Mouse (Mus musculus) heart, postnatal 0 days (tissue): Measurements from ENCODE around the gene Alg14. TPM values are rescaled to one million over a fixed set of nuclear protein-coding genes. Genes with fewer than 3 reads are reported as not detected.

Source experiments
- ATAC-seq: fragments of 200-750 bp; cut with Nextera tagmentation; 2 replicates; pipeline ENCODE4 v1.8.0; 2017; ENCODE audit warnings: low read depth, moderate number of reproducible peaks, moderate library complexity; ENCODE audit not compliant: insufficient read depth
- DNase-seq: peaks from one replicate; pipeline ENCODE4 v3.0.0-alpha.2; 2016; ENCODE audit warnings: low spot score
- H3K27ac ChIP-seq: fragments of 300-500 bp; sonication (generic); 2 replicates; pipeline ENCODE4 v1.5.1; 2014; ENCODE audit warnings: low read depth, mild to moderate bottlenecking
- H3K27me3 ChIP-seq: fragments of 300-500 bp; sonication (generic); 2 replicates; pipeline ENCODE4 v1.6.1; 2014; ENCODE audit warnings: low read length, mixed read lengths; ENCODE audit not compliant: control insufficient read depth, insufficient read depth
- H3K36me3 ChIP-seq: fragments of 300-500 bp; sonication (generic); replicated peaks from 2 replicates; pipeline ENCODE4 v1.6.1; 2014; ENCODE audit warnings: low read length, mixed read lengths; ENCODE audit not compliant: control insufficient read depth, insufficient read depth
- H3K4me1 ChIP-seq: fragments of 300-500 bp; sonication (generic); 2 replicates; pipeline ENCODE4 v1.6.1; 2014; ENCODE audit warnings: antibody characterized with exemption; ENCODE audit not compliant: control insufficient read depth, insufficient read depth
- H3K4me2 ChIP-seq: fragments of 300-500 bp; sonication (generic); 2 replicates; pipeline ENCODE4 v1.6.1; 2014; ENCODE audit warnings: low read depth, mild to moderate bottlenecking, low read length, moderate library complexity
- H3K4me3 ChIP-seq: fragments of 300-500 bp; sonication (generic); 2 replicates; pipeline ENCODE4 v1.5.1; 2014; ENCODE audit warnings: low read depth, low read length
- H3K9ac ChIP-seq: fragments of 300-500 bp; sonication (generic); replicated peaks from 2 replicates; pipeline ENCODE4 v1.6.1; 2014; ENCODE audit warnings: low read depth, low read length, mixed read lengths
- H3K9me3 ChIP-seq: fragments of 300-500 bp; sonication (generic); replicated peaks from 2 replicates; pipeline ENCODE4 v1.6.1; 2016; ENCODE audit warnings: low read length; ENCODE audit not compliant: control insufficient read depth
- CTCF ChIP-seq: IDR thresholded peaks from 2 replicates; pipeline ENCODE4 v1.5.1; 2016; ENCODE audit warnings: antibody characterized with exemption, control low read depth, low read depth
- EP300 ChIP-seq: IDR thresholded peaks from 2 replicates; pipeline ENCODE4 v1.6.1; 2016; ENCODE audit warnings: antibody characterized with exemption, low read depth
- WGBS: fragments of 180-500 bp; shearing (Covaris S2); extraction: QIAGEN DNeasy Blood & Tissue Kit; methylation state at CpG from one replicate; pipeline ENCODE4 v1.1.7; 2014; 5-methylcytosine and 5-hydroxymethylcytosine counted together
- polyA plus RNA-seq: library from polyadenylated mRNA; unstranded; fragments of >200 nt; fragmentation: Nextera tagmentation; extraction: Ambion mirVana; gene quantifications from 2 replicates; pipeline ENCODE4 v1.2.1, GENCODE M21; 2015
- total RNA-seq: library from RNA; depleted of rRNA; stranded (reverse); fragments of >200 nt; gene quantifications from 2 replicates; pipeline ENCODE4 v1.2.3, GENCODE M21; 2014; ENCODE audit warnings: low replicate concordance

Gene Alg14
- total and polyA plus RNA-seq, 2 experiments from 2014 or later: 27.1 to 27.3 TPM

DNA sequence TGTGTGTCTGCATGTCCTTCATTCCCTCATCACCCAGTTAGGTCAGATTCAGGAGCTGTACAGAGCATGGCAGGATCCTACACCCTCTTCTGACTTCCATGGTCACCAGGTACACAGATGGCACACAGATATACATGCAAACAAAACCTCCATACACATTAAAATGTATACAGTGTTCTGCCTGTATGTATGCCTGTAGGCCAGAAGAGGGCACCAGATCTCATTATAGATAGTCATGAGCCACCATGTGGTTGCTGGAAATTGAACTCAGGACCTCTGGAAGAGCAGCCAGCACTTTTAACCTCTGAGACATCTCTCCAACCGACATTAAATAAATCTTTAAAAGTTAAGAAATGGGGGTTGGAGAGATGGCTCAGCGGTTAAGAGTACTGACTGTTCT lies 2.6 kb downstream of the Alg14 start:
- Histone ChIP-seq H3K4me3 (no peak overlapping the region), H3K36me3 (no peaks in the 10 kb centered on the region), H3K4me2 (no peak overlapping the region), H3K27ac (no peak overlapping the region), H3K9ac (no peak overlapping the region), H3K4me1 (0 out of 2 replicates have a peak, but pooled peaks cover 5% of the 10 kb centered on the region), H3K9me3 (no peaks in the 10 kb centered on the region), H3K27me3 (no peaks in the 10 kb centered on the region)
- TF ChIP-seq EP300: no peak
- TF ChIP-seq CTCF: no peak
- DNase-seq (no peak), ATAC-seq (no peak)
- WGBS: 84% methylated on average over 2 of the region's 2 CpGs

DNA sequence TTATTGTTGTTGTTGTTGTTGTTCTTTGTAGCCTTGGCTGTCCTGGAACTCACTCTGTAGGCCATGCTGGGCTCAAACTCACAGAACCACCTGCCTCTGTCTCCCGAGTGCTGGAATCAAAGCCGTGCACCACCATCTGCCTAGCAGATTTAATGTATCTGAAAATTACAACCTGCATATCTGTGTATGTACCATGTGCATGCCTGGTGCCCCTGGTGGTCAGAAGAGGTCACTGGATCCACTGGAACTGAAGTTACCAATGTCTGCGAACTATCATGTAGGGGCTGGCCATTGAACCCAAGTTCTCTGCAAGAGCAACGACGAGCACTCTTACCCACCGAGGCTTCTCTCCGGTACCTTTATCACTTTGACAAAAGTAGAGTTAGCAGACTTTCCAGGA lies 15.1 kb downstream of the Alg14 start:
- Histone ChIP-seq H3K27me3 (no peaks in the 10 kb centered on the region), H3K4me1 (no peaks in the 10 kb centered on the region), H3K9ac (no peak overlapping the region), H3K9me3 (no peaks in the 10 kb centered on the region), H3K27ac (no peak overlapping the region), H3K36me3 (peaks cover 4% of the 10 kb centered on the region; the same call in 1 of the 2 replicates), H3K4me3 (no peak overlapping the region), H3K4me2 (no peak overlapping the region)
- WGBS: 85% methylated on average over 7 of the region's 7 CpGs
- DNase-seq (no peak), ATAC-seq (no peak)
- peak; percentile 39 for TF ChIP-seq CTCF
- no peak for TF ChIP-seq EP300

DNA sequence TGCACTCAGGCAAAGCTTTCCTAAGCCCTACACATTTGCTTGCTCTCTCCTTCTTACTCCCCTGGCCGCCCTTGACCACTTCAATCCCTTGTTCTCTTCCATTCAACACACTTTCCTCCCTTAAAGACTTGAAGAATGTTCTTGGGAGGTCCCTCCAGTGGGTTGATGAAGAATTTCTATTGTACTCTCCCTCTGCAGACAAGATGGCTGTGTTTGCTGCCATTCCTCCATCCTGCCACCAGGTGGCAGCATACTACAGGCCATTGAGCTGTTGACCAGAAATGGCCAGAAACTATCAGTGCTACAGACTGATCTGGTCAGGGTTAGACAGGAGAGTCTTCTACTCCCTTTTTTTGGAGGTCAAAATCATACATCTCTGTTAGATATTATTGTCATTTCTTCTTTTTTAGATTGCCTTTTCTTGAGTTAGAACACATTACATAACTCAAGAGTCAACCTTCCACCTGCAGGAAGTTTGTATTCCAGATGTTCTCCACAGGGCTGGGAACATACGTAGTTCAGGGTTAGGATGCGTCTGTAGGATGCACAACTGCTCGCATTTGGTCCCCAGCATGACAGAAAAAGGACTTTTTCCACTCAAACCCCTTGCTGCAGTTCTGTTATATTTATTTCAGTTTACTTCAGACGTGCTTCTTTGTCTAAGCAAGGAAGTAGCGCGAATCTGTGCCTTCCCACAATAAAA lies 16.1 kb downstream of the Alg14 start:
- no peaks in the 10 kb centered on the region for H3K27me3 ChIP-seq
- no peak overlapping the region for H3K4me2 ChIP-seq
- H3K9me3 ChIP-seq: no peaks in the 10 kb centered on the region
- H3K4me1 ChIP-seq: no peaks in the 10 kb centered on the region
- H3K36me3 ChIP-seq: peaks cover 4% of the 10 kb centered on the region; the same call in 1 of the 2 replicates
- WGBS: 69% methylated on average over 7 of the region's 7 CpGs
- H3K4me3 ChIP-seq: no peak overlapping the region
- TF ChIP-seq EP300 (no peak), CTCF (peak; percentile 100)
- DNase-seq (peak; percentile 79), ATAC-seq (peak; percentile 73)
- H3K9ac ChIP-seq: no peak overlapping the region
- no peak overlapping the region for H3K27ac ChIP-seq

DNA sequence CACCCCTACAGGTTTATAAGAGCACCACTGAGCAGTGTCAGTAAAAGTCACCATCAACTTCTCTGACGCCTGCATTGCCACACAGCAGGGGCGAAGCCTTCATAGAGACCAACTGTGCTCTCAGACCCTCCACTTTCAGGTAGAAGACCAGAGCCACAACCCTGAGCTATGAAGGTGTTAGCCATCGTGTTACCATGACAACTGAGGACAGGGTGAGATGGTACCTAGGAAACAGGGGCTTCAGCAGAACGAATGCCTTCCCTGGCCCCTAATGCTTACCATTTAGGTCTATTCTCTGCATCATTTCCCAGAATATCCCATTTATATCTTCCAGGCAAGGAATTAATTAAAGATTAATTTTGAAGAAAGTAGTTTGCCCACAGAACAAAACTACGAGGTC lies 17.4 kb downstream of the Alg14 start:
- Histone ChIP-seq H3K27ac (no peak overlapping the region), H3K36me3 (peaks cover 4% of the 10 kb centered on the region; the same call in 1 of the 2 replicates), H3K4me1 (no peaks in the 10 kb centered on the region), H3K9ac (no peak overlapping the region), H3K27me3 (no peaks in the 10 kb centered on the region), H3K9me3 (no peaks in the 10 kb centered on the region), H3K4me3 (no peak overlapping the region), H3K4me2 (no peak overlapping the region)
- no peak for DNase-seq
- ATAC-seq: no peak
- 87% methylated on average over 5 of the region's 5 CpGs for WGBS
- TF ChIP-seq CTCF (no peak), EP300 (no peak)

DNA sequence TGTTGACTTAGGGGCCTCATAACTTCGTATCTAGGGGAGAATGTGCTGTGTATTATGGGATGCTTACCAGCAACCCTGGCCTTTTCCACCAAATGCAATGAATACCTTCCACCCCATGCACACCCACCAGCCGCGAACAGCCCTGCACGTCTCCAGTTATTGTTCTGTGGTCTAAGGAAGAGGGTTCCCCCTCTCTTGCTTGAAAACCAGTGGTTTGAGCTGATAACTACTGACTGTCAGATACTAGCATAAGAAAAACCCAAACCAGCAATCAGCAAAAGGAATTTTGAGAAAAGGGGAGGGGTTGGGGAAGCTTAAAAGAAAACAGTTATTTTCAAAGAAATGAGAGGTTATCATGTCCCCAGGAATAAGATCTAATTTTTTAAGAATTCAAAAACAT lies 17.9 kb downstream of the Alg14 start:
- Histone ChIP-seq H3K4me2 (no peak overlapping the region), H3K4me1 (no peaks in the 10 kb centered on the region), H3K4me3 (no peak overlapping the region), H3K27me3 (no peaks in the 10 kb centered on the region), H3K36me3 (peaks cover 4% of the 10 kb centered on the region; the same call in 1 of the 2 replicates), H3K27ac (no peak overlapping the region), H3K9me3 (no peaks in the 10 kb centered on the region), H3K9ac (no peak overlapping the region)
- ATAC-seq: no peak
- DNase-seq: no peak
- TF ChIP-seq CTCF (no peak), EP300 (no peak)
- WGBS: 83% methylated on average over 4 of the region's 4 CpGs
